Mouse (Mus musculus): ENCODE data around the gene Bmt2. TPM values are rescaled to one million over a fixed set of nuclear protein-coding genes. Genes with fewer than 3 reads are reported as not detected.

Gene Bmt2
- polyA plus RNA-seq (2011; ENCODE audit: insufficient read depth, insufficient read length, low replicate concordance, missing spikeins) = 3.5 and 7.0 TPM in 2 replicates

- under 1% methylated on average over 37 of the region's 37 CpGs for whole genome bisulfite sequencing
- H3K4me1 ChIP-seq (ENCODE audit: control insufficient read depth, insufficient read depth, low read length) = no peaks in the 10 kb centered on the region; the same call in 1 of the 2 replicates
- H3K27ac ChIP-seq (ENCODE audit: control insufficient read depth, insufficient read depth, low read depth, low read length, poor library complexity) = peak within 1 kb of the TSS; percentile 88
- peak within 1 kb of the TSS; percentile 85 for H3K4me3 ChIP-seq (replicated peaks; ENCODE audit: control insufficient read depth, low read depth, low read length)
- no peak for TF ChIP-seq CTCF (IDR thresholded peaks at IDR 0.05; ENCODE audit: control insufficient read depth, insufficient read depth, low read length)
- peak; percentile 82 for TF ChIP-seq POLR2A (IDR thresholded peaks at IDR 0.05; ENCODE audit: borderline replicate concordance, control insufficient read depth, low read depth, low read length)
Measured at GRCm38 (mm10) chr6:13677818-13678282, at the start of gene Bmt2. TSS of gene Bmt2 (minus strand) at chr6:13677966.

- 84% methylated on average over 3 of the region's 3 CpGs for WGBS
- H3K4me1 ChIP-seq (ENCODE audit: control insufficient read depth, insufficient read depth, low read length) = no peaks in the 10 kb centered on the region
- H3K27ac ChIP-seq (ENCODE audit: control insufficient read depth, insufficient read depth, low read depth, low read length, poor library complexity) = no peak overlapping the region
- TF ChIP-seq CTCF (IDR thresholded peaks at IDR 0.05; ENCODE audit: control insufficient read depth, insufficient read depth, low read length) (no peak), POLR2A (IDR thresholded peaks at IDR 0.05; ENCODE audit: borderline replicate concordance, control insufficient read depth, low read depth, low read length) (no peak)
- no peak overlapping the region for H3K4me3 ChIP-seq (replicated peaks; ENCODE audit: control insufficient read depth, low read depth, low read length)
Measured at GRCm38 (mm10) chr6:13722166-13722565, 44.4 kb upstream of the Bmt2 start.

- Histone ChIP-seq H3K4me3 (replicated peaks; ENCODE audit: control insufficient read depth, low read depth, low read length) (no peak overlapping the region), H3K27ac (ENCODE audit: control insufficient read depth, insufficient read depth, low read depth, low read length, poor library complexity) (no peak overlapping the region), H3K4me1 (ENCODE audit: control insufficient read depth, insufficient read depth, low read length) (no peaks in the 10 kb centered on the region)
- no peak for TF ChIP-seq CTCF (IDR thresholded peaks at IDR 0.05; ENCODE audit: control insufficient read depth, insufficient read depth, low read length)
- WGBS = 76% methylated on average over 3 of the region's 3 CpGs
Measured at GRCm38 (mm10) chr6:13714867-13715266, 37.1 kb upstream of the Bmt2 start.

- WGBS = 55% methylated on average over 4 of the region's 4 CpGs
Measured at GRCm38 (mm10) chr6:13696882-13697281, 19.1 kb upstream of the Bmt2 start.

GRCm38 (mm10) chr6:13695103-13695845, 17.5 kb upstream of the Bmt2 start:
- Histone ChIP-seq H3K4me1 (ENCODE audit: control insufficient read depth, insufficient read depth, low read length) (no peaks in the 10 kb centered on the region), H3K27ac (ENCODE audit: control insufficient read depth, insufficient read depth, low read depth, low read length, poor library complexity) (no peak overlapping the region), H3K4me3 (replicated peaks; ENCODE audit: control insufficient read depth, low read depth, low read length) (no peak overlapping the region)
- TF ChIP-seq POLR2A (IDR thresholded peaks at IDR 0.05; ENCODE audit: borderline replicate concordance, control insufficient read depth, low read depth, low read length) = no peak
- 78% methylated on average over 2 of the region's 2 CpGs for WGBS

More at GRCm38 (mm10) chr6:13696882-13697281, 19.1 kb upstream of the Bmt2 start:
- no peak for TF ChIP-seq POLR2A (IDR thresholded peaks at IDR 0.05; ENCODE audit: borderline replicate concordance, control insufficient read depth, low read depth, low read length)
- TF ChIP-seq CTCF (IDR thresholded peaks at IDR 0.05; ENCODE audit: control insufficient read depth, insufficient read depth, low read length) = no peak
- no peak overlapping the region for H3K4me3 ChIP-seq (replicated peaks; ENCODE audit: control insufficient read depth, low read depth, low read length)
- no peaks in the 10 kb centered on the region for H3K4me1 ChIP-seq (ENCODE audit: control insufficient read depth, insufficient read depth, low read length)
- H3K27ac ChIP-seq (ENCODE audit: control insufficient read depth, insufficient read depth, low read depth, low read length, poor library complexity) = no peak overlapping the region

- H3K4me1 ChIP-seq (ENCODE audit: control insufficient read depth, insufficient read depth, low read length) = no peaks in the 10 kb centered on the region
- no peak overlapping the region for H3K4me3 ChIP-seq (replicated peaks; ENCODE audit: control insufficient read depth, low read depth, low read length)
- 49% methylated on average over 2 of the region's 2 CpGs for WGBS
- no peak overlapping the region for H3K27ac ChIP-seq (ENCODE audit: control insufficient read depth, insufficient read depth, low read depth, low read length, poor library complexity)
- TF ChIP-seq CTCF (IDR thresholded peaks at IDR 0.05; ENCODE audit: control insufficient read depth, insufficient read depth, low read length) (no peak), POLR2A (IDR thresholded peaks at IDR 0.05; ENCODE audit: borderline replicate concordance, control insufficient read depth, low read depth, low read length) (no peak)
Measured at GRCm38 (mm10) chr6:13691657-13692294, 14.0 kb upstream of the Bmt2 start.

- TF ChIP-seq POLR2A (IDR thresholded peaks at IDR 0.05; ENCODE audit: borderline replicate concordance, control insufficient read depth, low read depth, low read length) = no peak
- no peak for TF ChIP-seq CTCF (IDR thresholded peaks at IDR 0.05; ENCODE audit: control insufficient read depth, insufficient read depth, low read length)
- H3K4me1 ChIP-seq (ENCODE audit: control insufficient read depth, insufficient read depth, low read length) = no peaks in the 10 kb centered on the region
- H3K4me3 ChIP-seq (replicated peaks; ENCODE audit: control insufficient read depth, low read depth, low read length) = no peak overlapping the region
- H3K27ac ChIP-seq (ENCODE audit: control insufficient read depth, insufficient read depth, low read depth, low read length, poor library complexity) = no peak overlapping the region
Measured at GRCm38 (mm10) chr6:13690398-13690797, 12.6 kb upstream of the Bmt2 start.

- no peak for TF ChIP-seq POLR2A (IDR thresholded peaks at IDR 0.05; ENCODE audit: borderline replicate concordance, control insufficient read depth, low read depth, low read length)
- no peak for TF ChIP-seq CTCF (IDR thresholded peaks at IDR 0.05; ENCODE audit: control insufficient read depth, insufficient read depth, low read length)
- Histone ChIP-seq H3K4me3 (replicated peaks; ENCODE audit: control insufficient read depth, low read depth, low read length) (no peak overlapping the region), H3K27ac (ENCODE audit: control insufficient read depth, insufficient read depth, low read depth, low read length, poor library complexity) (no peak overlapping the region), H3K4me1 (ENCODE audit: control insufficient read depth, insufficient read depth, low read length) (no peaks in the 10 kb centered on the region)
- WGBS = 70% methylated on average over 2 of the region's 2 CpGs
Measured at GRCm38 (mm10) chr6:13683929-13684595, 6.3 kb upstream of the Bmt2 start.

All from bone marrow, adult 2 months (tissue).